Mouse (Mus musculus) G1E (cell line): Measurements from ENCODE around the gene Frrs1. TPM values are rescaled to one million over a fixed set of nuclear protein-coding genes. Genes with fewer than 3 reads are reported as not detected.
A peak's percentile ranks its signal among the peaks of the same experiment; 100 is the strongest.

Experiments used
- ATAC-seq: 2 replicates; pipeline ENCODE4 v1.8.0; 2016; ENCODE audit warnings: mild to moderate bottlenecking; ENCODE audit not compliant: insufficient number of reproducible peaks, poor library complexity, low FRiP score, severe bottlenecking; ENCODE audit errors: extremely low read depth
- DNase-seq: peaks from one replicate; pipeline ENCODE4 v3.0.0; 2012; ENCODE audit warnings: low spot score
- H3K27me3 ChIP-seq: 2 replicates; pipeline ENCODE4 v1.6.1; 2012; ENCODE audit warnings: mild to moderate bottlenecking, low read length, inconsistent platforms; ENCODE audit not compliant: insufficient read depth
- H3K36me3 ChIP-seq: replicated peaks from 2 replicates; pipeline ENCODE3; 2012; ENCODE audit warnings: mild to moderate bottlenecking, inconsistent platforms
- H3K4me1 ChIP-seq: 2 replicates; pipeline ENCODE4 v1.6.1; 2012; ENCODE audit warnings: low read depth, low read length, inconsistent platforms, mixed read lengths; ENCODE audit not compliant: insufficient read depth
- H3K4me3 ChIP-seq: 2 replicates; pipeline ENCODE4 v1.5.1; 2012; ENCODE audit warnings: low read depth, mild to moderate bottlenecking, inconsistent platforms, low read length, moderate library complexity, mixed read lengths
- H3K9me3 ChIP-seq: replicated peaks from 2 replicates; pipeline ENCODE4 v1.6.1; 2012; ENCODE audit warnings: inconsistent platforms
- CTCF ChIP-seq: IDR thresholded peaks from 2 replicates; pipeline ENCODE4 v1.5.1; 2012; ENCODE audit warnings: low read depth, low read length, inconsistent platforms, mixed read lengths
- GATA1 ChIP-seq: IDR thresholded peaks from 2 replicates; pipeline ENCODE4 v1.6.1; 2012; ENCODE audit warnings: borderline replicate concordance, low read length, inconsistent platforms, mixed read lengths
- GATA2 ChIP-seq: IDR thresholded peaks from 2 replicates; pipeline ENCODE4 v1.6.1; 2012; ENCODE audit warnings: low read depth, low read length, inconsistent platforms, borderline replicate concordance
- POLR2AphosphoS5 ChIP-seq: IDR thresholded peaks from 2 replicates; pipeline ENCODE4 v1.6.1; 2012; ENCODE audit warnings: low read depth, low read length, inconsistent platforms; ENCODE audit not compliant: insufficient replicate concordance
- TAL1 ChIP-seq: conservative IDR thresholded peaks from 2 replicates; pipeline ENCODE4 v1.6.1; 2012; ENCODE audit warnings: low read depth, low read length, inconsistent platforms, mixed read lengths
- polyA plus RNA-seq: library from polyadenylated mRNA; stranded (reverse); fragments of >175 nt; gene quantifications from 2 replicates; pipeline ENCODE4 v1.2.3, GENCODE M21; 2012
- total RNA-seq, 2 experiments: library from RNA; stranded (forward) in 1 of 2; stranded (reverse) in 1 of 2; fragments of 200-1000 nt in 1 of 2; fragments of >200 nt in 1 of 2; fragmentation: Nextera tagmentation in 1 of 2; gene quantifications; 2 replicates each; pipeline ENCODE4 v1.2.3; 2014 to 2017

Gene Frrs1
- total and polyA plus RNA-seq, 3 experiments = 26.1 to 105 (median 37.1) TPM

DNA sequence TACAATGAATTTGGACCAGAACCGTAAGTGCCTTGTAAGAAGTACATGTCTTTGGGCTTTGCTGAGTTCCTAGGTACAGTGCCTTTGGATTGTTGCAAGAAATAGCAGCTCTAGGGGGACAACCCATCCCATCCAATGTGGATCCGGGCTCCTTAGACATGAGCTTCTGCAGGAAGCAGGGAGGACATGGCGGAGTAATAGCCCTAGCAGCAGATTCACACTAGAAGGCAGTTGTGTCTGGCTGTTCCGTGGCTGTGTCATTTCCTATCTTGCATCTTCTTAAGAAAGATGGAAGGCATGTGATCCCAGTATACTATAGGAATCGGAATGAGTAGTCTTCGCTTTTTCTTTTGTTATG lies 32.9 kb downstream of the Frrs1 start:
- no peaks in the 10 kb centered on the region for H3K27me3 ChIP-seq
- peaks cover 16% of the 10 kb centered on the region for H3K4me1 ChIP-seq
- DNase-seq (no peak), ATAC-seq (no peak)
- no peaks in the 10 kb centered on the region for H3K9me3 ChIP-seq
- H3K36me3 ChIP-seq = peaks cover 91% of the 10 kb centered on the region
- no peak overlapping the region for H3K4me3 ChIP-seq
- TF ChIP-seq GATA1 (no peak), GATA2 (no peak), POLR2AphosphoS5 (no peak), TAL1 (no peak), CTCF (no peak)

DNA sequence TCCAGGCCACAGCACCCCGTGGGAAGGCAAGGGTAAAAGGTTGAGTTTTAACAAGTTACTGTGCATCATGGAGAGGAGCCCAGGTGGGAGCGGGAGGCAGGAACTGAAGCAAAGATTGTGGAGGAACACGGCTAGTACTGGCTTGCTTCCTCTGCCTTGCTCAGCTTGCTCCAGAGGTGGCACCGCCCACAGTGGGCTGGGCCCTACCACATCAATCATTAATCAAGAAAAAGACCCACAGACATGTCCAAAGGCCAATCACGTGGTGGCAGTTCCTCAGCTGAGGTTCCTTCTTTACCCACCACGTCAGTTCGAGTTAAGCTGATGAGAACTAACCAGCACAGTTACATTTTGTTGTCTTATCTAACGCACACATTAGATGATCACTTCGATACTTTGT lies 33.6 kb downstream of the Frrs1 start:
- Histone ChIP-seq H3K4me3 (no peak overlapping the region), H3K9me3 (no peaks in the 10 kb centered on the region), H3K36me3 (peaks cover 91% of the 10 kb centered on the region), H3K27me3 (no peaks in the 10 kb centered on the region), H3K4me1 (peaks cover 16% of the 10 kb centered on the region)
- DNase-seq (no peak), ATAC-seq (peak; percentile 75)
- TF ChIP-seq POLR2AphosphoS5 (no peak), TAL1 (no peak), CTCF (no peak), GATA2 (no peak)

DNA sequence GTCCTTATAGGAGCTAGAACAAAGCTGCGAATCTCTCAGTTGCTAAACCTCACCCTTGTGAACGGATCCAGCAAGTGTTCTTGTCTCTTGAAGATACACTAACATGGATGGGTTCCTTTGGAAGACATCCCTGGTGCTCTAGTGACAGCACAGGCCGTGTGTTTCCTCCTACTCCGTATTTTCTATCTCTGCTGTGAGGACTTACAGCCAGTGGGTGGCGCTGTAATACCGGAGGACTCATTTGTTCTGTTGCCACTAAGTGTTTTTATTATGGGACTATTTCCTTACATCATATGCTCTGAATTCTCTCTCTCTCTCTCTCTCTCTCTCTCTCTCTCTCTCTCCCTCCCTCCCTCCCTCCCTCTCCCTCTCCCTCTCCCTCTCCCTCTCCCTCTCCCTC lies 44.9 kb downstream of the Frrs1 start:
- ATAC-seq (no peak), DNase-seq (no peak)
- Histone ChIP-seq H3K36me3 (peaks cover 88% of the 10 kb centered on the region), H3K4me1 (no peaks in the 10 kb centered on the region), H3K4me3 (no peak overlapping the region), H3K27me3 (no peaks in the 10 kb centered on the region), H3K9me3 (no peaks in the 10 kb centered on the region)
- no peak for TF ChIP-seq POLR2AphosphoS5
- peak; percentile 49; the same call in 1 of the 2 replicates for TF ChIP-seq CTCF

- no peak for DNase-seq
- Histone ChIP-seq H3K4me1 (no peaks in the 10 kb centered on the region), H3K9me3 (no peaks in the 10 kb centered on the region), H3K27me3 (no peaks in the 10 kb centered on the region), H3K36me3 (peaks cover 74% of the 10 kb centered on the region), H3K4me3 (no peak overlapping the region)
- TF ChIP-seq CTCF (no peak), GATA1 (no peak), TAL1 (no peak), POLR2AphosphoS5 (no peak), GATA2 (no peak)
- ATAC-seq = no peak
Measured at GRCm38 (mm10) chr3:116905898-116906297, 46.6 kb downstream of the Frrs1 start.

GRCm38 (mm10) chr3:116906596-116906995 lies 47.3 kb downstream of the Frrs1 start:
- peaks cover 67% of the 10 kb centered on the region for H3K36me3 ChIP-seq
- no peaks in the 10 kb centered on the region for H3K4me1 ChIP-seq
- H3K9me3 ChIP-seq = no peaks in the 10 kb centered on the region
- no peak overlapping the region for H3K4me3 ChIP-seq
- DNase-seq = no peak
- no peak for ATAC-seq
- no peaks in the 10 kb centered on the region for H3K27me3 ChIP-seq
- TF ChIP-seq GATA1 (no peak), CTCF (no peak), GATA2 (no peak), TAL1 (no peak), POLR2AphosphoS5 (no peak)

GRCm38 (mm10) chr3:116914374-116914773 lies 55.1 kb downstream of the Frrs1 start:
- DNase-seq (no peak), ATAC-seq (peak; percentile 10; the same call in 1 of the 2 replicates)
- Histone ChIP-seq H3K36me3 (peaks cover 3% of the 10 kb centered on the region), H3K4me3 (no peak overlapping the region), H3K4me1 (no peaks in the 10 kb centered on the region), H3K27me3 (peaks cover 5% of the 10 kb centered on the region), H3K9me3 (no peaks in the 10 kb centered on the region)
- TF ChIP-seq POLR2AphosphoS5 = no peak
- TF ChIP-seq GATA2 = no peak
- no peak for TF ChIP-seq TAL1
- TF ChIP-seq CTCF = no peak
- no peak for TF ChIP-seq GATA1

- no peaks in the 10 kb centered on the region; the same call in 1 of the 2 replicates for H3K4me1 ChIP-seq
- TF ChIP-seq POLR2AphosphoS5 (no peak), CTCF (no peak), GATA1 (no peak), TAL1 (no peak), GATA2 (no peak)
- H3K4me3 ChIP-seq = no peak overlapping the region
- peaks cover 11% of the 10 kb centered on the region for H3K27me3 ChIP-seq
- H3K9me3 ChIP-seq = no peaks in the 10 kb centered on the region
- peaks cover 3% of the 10 kb centered on the region for H3K36me3 ChIP-seq
- DNase-seq = no peak
- ATAC-seq = no peak
Measured at GRCm38 (mm10) chr3:116914931-116915330, 55.7 kb downstream of the Frrs1 start.
